Mouse (Mus musculus) lung, postnatal 14 days (tissue): ENCODE data around the gene Klhl2.

Experiments used
- DNase-seq: peaks from one replicate; pipeline ENCODE4 v3.0.0; 2021

The Klhl2 gene

DNA sequence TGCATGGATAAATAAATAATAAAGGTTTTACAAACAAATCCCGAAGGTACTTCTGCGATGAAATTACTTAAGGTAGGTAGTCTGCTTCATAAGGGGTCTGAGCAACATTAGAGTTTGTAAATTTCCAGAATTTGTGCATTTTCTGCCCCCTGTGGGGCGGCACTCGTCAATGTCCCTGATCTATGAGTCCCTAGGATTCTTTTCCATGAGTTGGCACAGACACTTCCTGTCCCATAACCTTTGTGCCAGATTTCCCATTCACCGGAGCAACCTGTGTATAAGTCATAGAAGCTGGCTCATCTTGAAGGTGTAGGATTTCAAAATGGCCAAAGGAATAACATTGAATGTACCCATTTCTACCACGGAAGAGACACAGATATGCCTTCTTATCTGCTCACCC is 159.5 kb downstream of the Klhl2 start:
- DNase-seq = no peak
